Mouse (Mus musculus): ENCODE measurements at regions not wholly inside any gene's neighbourhood (a gene's known extent, or its start where the extent isn't known, plus 50 kb on each side); places are given as distances from the start of the nearest gene placed in this dataset.

- intact Hi-C loops (cut with DNase I) = loop anchor here (2.0 to 5.0 kb wide), 2 partner anchors 62 to 117 kb away; partner anchors contain the start of gene Barx2
- TF ChIP-seq CTCF (IDR thresholded peaks at IDR 0.05) = no peak
- H3K27ac ChIP-seq = no peak overlapping the region
- no peak overlapping the region for H3K4me3 ChIP-seq
- no peak for DNase-seq (ENCODE audit: extremely low spot score in 1 of 2, low spot score in 2 of 2)
These were observed 118.4 kb downstream of the Barx2 start for GRCm38 (mm10) chr9:31794911-31795310.

GRCm38 (mm10) chr9:31775956-31776355 is 137.3 kb downstream of the Barx2 start:
- Histone ChIP-seq H3K27ac (no peak overlapping the region), H3K4me3 (no peak overlapping the region)
- DNase-seq (ENCODE audit: extremely low spot score in 1 of 2, low spot score in 2 of 2) = no peak
- no peak for TF ChIP-seq CTCF (IDR thresholded peaks at IDR 0.05)
- intact Hi-C loops (cut with DNase I) = no loop called here

- no peak overlapping the region for H3K4me3 ChIP-seq
- no peak for TF ChIP-seq CTCF (IDR thresholded peaks at IDR 0.05)
- H3K27ac ChIP-seq = no peak overlapping the region
- intact Hi-C loops (cut with DNase I) = no loop called here
- no peak for DNase-seq (ENCODE audit: extremely low spot score in 1 of 2, low spot score in 2 of 2)
These were observed 147.9 kb downstream of the Barx2 start for GRCm38 (mm10) chr9:31765401-31765800.

- no peak for DNase-seq (ENCODE audit: extremely low spot score in 1 of 2, low spot score in 2 of 2)
- intact Hi-C loops (cut with DNase I) = no loop called here
- H3K27ac ChIP-seq = no peak overlapping the region
- H3K4me3 ChIP-seq = no peak overlapping the region
- TF ChIP-seq CTCF (IDR thresholded peaks at IDR 0.05) = no peak
These were observed 155.2 kb downstream of the Barx2 start for GRCm38 (mm10) chr9:31757894-31758561.

- DNase-seq (ENCODE audit: extremely low spot score in 1 of 2, low spot score in 2 of 2) = no peak
- intact Hi-C loops (cut with DNase I) = no loop called here
- no peak overlapping the region for H3K4me3 ChIP-seq
- no peak for TF ChIP-seq CTCF (IDR thresholded peaks at IDR 0.05)
- H3K27ac ChIP-seq = no peak overlapping the region
These were observed 182.8 kb downstream of the Barx2 start for GRCm38 (mm10) chr9:31730443-31730842.

- Histone ChIP-seq H3K4me3 (no peak overlapping the region), H3K27ac (no peak overlapping the region)
- peak; percentile 23 for TF ChIP-seq CTCF (IDR thresholded peaks at IDR 0.05)
- intact Hi-C loops (cut with DNase I) = no loop called here
- DNase-seq (ENCODE audit: extremely low spot score in 1 of 2, low spot score in 2 of 2) = no peak
These were observed 194.0 kb downstream of the Barx2 start for GRCm38 (mm10) chr9:31719309-31719708.

GRCm38 (mm10) chr9:31710022-31710421 is 203.2 kb downstream of the Barx2 start:
- Histone ChIP-seq H3K27ac (no peak overlapping the region), H3K4me3 (no peak overlapping the region)
- TF ChIP-seq CTCF (IDR thresholded peaks at IDR 0.05) = no peak
- intact Hi-C loops (cut with DNase I) = no loop called here
- no peak for DNase-seq (ENCODE audit: extremely low spot score in 1 of 2, low spot score in 2 of 2)

GRCm38 (mm10) chr9:31706688-31707087 is 206.6 kb downstream of the Barx2 start:
- no peak overlapping the region for H3K4me3 ChIP-seq
- no peak for TF ChIP-seq CTCF (IDR thresholded peaks at IDR 0.05)
- no peak for DNase-seq (ENCODE audit: extremely low spot score in 1 of 2, low spot score in 2 of 2)
- H3K27ac ChIP-seq = no peak overlapping the region
- intact Hi-C loops (cut with DNase I) = no loop called here

GRCm38 (mm10) chr9:31690921-31691475 is 222.3 kb downstream of the Barx2 start:
- no peak overlapping the region for H3K4me3 ChIP-seq
- no peak for DNase-seq (ENCODE audit: extremely low spot score in 1 of 2, low spot score in 2 of 2)
- intact Hi-C loops (cut with DNase I) = no loop called here
- no peak for TF ChIP-seq CTCF (IDR thresholded peaks at IDR 0.05)
- H3K27ac ChIP-seq = no peak overlapping the region

GRCm38 (mm10) chr9:31688398-31688705 is 224.1 kb upstream of the Tmem45b start:
- TF ChIP-seq CTCF (IDR thresholded peaks at IDR 0.05) = no peak
- DNase-seq (ENCODE audit: extremely low spot score in 1 of 2, low spot score in 2 of 2) = no peak
- H3K4me3 ChIP-seq = no peak overlapping the region
- no peak overlapping the region for H3K27ac ChIP-seq
- intact Hi-C loops (cut with DNase I) = no loop called here

- DNase-seq (ENCODE audit: extremely low spot score in 1 of 2, low spot score in 2 of 2) = no peak
- Histone ChIP-seq H3K27ac (no peak overlapping the region), H3K4me3 (no peak overlapping the region)
- intact Hi-C loops (cut with DNase I) = no loop called here
- no peak for TF ChIP-seq CTCF (IDR thresholded peaks at IDR 0.05)
These were observed 223.6 kb upstream of the Tmem45b start for GRCm38 (mm10) chr9:31687686-31688397.

- H3K4me3 ChIP-seq = no peak overlapping the region
- no peak overlapping the region for H3K27ac ChIP-seq
- intact Hi-C loops (cut with DNase I) = no loop called here
- no peak for TF ChIP-seq CTCF (IDR thresholded peaks at IDR 0.05)
- DNase-seq (ENCODE audit: extremely low spot score in 1 of 2, low spot score in 2 of 2) = no peak
These were observed 222.2 kb upstream of the Tmem45b start for GRCm38 (mm10) chr9:31686466-31686865.

GRCm38 (mm10) chr9:31684812-31685188 is 220.5 kb upstream of the Tmem45b start:
- no peak for TF ChIP-seq CTCF (IDR thresholded peaks at IDR 0.05)
- Histone ChIP-seq H3K27ac (no peak overlapping the region), H3K4me3 (no peak overlapping the region)
- intact Hi-C loops (cut with DNase I) = no loop called here
- no peak for DNase-seq (ENCODE audit: extremely low spot score in 1 of 2, low spot score in 2 of 2)

All from left cerebral cortex, adult 2 months (tissue).